Mouse (Mus musculus): Measurements from ENCODE around the gene Trem2.
A peak's percentile ranks its signal among the peaks of the same experiment; 100 is the strongest.
"Not testable (repeated sequence)": the region's sequence is repeated elsewhere in the genome, so short reads cannot be mapped to it uniquely, and the experiment has no call there.

Gene Trem2

DNA sequence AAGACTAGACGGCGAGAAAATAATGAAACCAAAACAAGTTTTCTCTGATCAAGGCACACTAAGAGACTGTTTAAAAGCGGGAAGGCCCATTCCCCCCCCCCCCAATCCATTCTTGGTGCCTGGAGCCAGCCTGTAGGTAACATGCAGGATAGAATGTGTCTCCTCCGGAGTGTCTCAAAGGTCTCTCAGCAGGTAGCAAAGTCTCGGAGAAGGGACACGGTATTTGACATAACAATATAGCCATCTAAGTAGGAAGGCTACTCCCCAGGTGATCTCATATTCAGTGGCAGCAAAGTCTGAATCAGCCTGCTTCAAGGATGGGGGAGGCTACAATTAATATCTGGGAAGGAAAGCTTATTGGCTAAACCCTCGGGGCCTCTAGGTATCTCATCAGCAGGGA is 6.8 kb downstream of the Trem2 start:
- DNase-seq = not testable (repeated sequence)

DNA sequence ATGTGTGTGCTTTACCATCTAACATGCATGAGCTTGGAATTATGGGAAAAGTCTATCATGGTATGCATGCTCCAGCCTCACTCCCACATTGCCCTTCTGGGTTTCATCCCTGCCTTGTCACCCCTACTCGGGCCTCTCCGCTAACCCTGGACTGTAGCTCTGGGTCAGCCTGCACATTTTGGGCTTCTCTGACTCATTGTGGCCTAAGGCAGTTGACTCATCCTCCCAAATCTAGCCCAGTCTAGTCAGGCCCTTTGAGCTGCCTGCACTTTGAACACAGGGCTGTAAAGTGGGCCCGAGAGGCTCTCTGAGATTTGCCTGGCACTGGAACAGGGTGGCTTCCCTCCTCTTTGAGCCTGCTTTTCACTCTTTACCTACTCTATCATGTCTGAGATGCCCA is 9.6 kb downstream of the Trem2 start:
- no peak for DNase-seq

DNA sequence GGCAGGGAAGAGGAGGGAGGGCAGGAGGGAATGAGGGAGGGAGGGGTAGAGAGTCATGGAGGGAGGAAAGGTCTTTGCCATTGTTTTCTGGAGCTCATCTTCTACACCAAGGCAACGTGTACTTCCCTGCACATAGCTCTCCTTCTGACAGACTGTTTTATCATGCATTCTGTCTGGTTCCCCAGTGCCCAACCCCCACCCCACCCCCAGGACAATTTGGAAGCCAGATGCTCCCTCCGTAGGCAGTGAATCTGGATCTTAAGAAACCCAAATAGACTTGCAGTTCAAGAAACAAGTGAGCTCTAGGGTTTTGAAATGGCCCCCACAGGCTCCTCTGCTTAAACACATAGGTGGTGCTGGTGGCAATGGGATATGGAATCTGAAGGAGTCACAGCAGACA is 11.7 kb downstream of the Trem2 start:
- DNase-seq = no peak

GRCm38 (mm10) chr17:48359616-48360015 is 13.4 kb downstream of the Trem2 start, which contains the start of gene Treml1:
Treml1 (plus strand) TSS chr17:48359916.
- no peak for DNase-seq

- no peak for DNase-seq
These were observed 14.3 kb downstream of the Trem2 start for GRCm38 (mm10) chr17:48360462-48360861.

DNA sequence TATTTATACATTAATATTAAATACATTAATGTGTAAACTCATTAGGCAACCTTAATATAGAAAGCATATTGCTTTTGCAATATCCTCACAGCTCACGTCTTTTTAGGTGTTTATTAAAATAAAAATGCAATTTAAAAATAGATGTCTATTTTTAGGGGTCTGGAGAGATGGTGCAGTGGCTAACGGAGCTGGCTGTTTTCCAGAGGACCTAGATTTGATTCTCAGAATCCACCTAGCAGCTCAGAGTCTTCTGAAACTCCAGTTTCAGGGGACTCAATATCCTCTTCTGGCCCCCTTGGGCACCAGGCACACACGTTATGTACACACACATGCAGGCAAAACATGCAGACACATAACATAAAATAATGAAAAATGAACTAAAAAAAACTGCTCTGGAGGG is 16.1 kb downstream of the Trem2 start:
- DNase-seq = peak in 1 of 2 experiments; percentile 16

DNA sequence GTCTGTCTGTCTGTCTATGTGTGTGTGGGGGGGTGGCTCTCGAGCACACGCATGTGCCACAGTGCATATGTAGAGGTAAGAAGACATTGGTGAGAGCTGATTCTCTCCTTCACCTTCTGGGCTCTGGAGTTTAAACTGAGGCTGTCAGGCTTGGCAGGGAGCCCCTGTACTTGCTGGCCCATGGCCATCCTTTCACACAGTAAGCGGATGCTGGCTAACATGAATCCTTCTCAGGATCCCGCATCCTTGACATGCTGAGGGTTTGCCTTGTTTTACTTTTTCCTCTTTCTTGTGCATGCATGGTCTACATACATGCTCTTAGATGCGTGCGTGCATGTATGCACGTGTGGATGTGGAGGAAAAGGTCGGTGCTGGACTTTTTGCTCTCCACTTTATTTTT is 16.8 kb downstream of the Trem2 start:
- DNase-seq = peak; percentile 75 to 87

DNA sequence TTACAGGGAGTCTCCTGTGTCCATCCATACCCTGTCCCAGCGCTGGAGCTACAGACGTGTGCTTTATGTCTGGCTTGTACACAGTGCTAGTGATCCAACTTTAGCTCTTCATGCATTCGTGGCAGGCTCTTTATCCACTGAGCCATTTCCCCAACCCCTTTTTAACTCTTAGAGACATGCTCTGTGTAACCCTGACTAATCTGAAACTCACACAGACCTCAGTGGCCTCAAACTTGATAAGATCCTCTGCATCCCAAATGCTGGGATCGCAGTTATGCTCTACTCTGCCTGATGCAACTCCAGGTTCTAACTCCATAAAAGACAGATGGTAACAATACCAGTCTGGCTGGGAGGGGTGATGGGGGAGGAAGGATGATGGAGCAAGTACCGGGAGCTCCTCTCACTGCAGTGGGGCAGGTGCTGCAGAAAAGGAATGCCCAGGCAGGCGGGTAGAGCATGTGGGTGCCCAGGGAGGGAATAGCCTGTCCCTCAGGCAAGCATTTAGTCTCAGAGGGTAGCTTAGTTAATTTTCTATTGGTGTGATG is 17.3 kb downstream of the Trem2 start:
- peak in 1 of 2 experiments; percentile 12 for DNase-seq

DNA sequence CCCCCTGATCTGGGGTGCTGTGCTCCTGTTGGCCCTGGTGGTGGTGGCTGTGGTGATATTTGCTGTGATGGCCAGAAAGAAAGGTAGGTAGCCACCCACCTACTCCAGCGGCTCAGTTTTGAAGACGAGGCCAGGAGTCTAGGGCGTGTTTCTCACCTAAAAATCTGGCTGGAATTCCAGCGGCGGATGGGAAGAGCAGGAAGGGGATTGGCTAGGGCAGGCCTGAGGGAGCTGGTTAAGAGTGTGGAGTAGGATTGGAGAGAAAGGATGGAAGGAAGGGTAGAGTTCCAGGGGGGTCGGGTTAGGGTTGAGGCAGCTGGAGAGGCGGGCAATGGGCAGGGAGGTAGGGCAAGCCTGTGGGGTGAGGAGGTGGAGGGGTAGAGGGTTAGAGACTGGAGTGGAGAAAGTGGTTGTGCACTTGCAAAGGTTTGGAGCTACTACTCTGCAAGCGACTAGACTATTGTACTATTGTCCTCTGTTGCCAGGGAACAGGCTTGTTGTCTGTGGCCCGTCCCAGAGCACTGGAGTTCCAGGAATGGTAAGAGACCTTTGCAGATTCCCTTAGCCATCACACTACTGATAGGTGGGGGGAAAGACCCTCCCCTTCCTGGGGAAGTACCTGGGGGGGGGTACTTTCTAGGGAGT is 19.4 kb downstream of the Trem2 start:
- DNase-seq = no peak

DNA sequence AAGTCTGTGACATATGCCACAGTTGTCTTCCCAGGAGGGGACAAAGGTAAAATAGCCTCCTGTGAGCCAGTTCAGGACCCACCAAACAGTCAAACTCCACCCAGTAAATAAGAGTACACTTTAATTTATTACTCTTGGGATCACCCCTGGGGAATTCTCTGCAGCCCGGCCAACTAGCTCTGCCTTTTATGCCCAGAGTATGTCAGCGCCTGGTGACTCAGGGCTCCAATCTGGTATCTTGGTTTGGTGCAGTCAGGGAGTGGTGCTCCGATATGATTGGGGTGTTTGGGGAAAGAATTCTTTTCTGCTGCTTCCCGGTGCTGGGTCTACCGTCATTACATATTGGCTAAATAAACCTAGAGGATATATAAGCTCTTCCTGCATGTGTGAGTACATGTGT is 20.6 kb downstream of the Trem2 start:
- DNase-seq = no peak

DNA sequence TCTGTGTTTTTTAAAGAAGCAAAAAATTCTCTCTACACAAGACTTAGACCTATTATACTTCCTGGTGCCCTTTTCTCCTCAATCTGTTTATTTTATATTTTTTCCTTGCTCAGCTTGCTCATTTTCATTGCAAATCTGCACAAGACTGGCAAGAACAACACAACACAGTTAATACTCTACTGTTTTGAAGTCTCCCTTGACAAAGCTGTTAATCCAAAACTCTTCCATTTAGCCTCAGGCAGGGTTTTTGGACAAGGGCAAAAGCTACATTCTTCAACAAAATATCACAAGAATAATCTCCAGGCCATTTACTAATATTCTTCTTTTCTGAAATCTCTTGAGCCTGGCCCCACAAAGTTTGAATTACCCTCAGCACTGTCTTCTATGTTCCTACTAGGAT is 25.4 kb downstream of the Trem2 start:
- DNase-seq = no peak

- DNase-seq = no peak
These were observed 26.8 kb downstream of the Trem2 start for GRCm38 (mm10) chr17:48372987-48373386.

- DNase-seq = no peak
These were observed 29.9 kb downstream of the Trem2 start for GRCm38 (mm10) chr17:48376102-48376501.

- no peak for DNase-seq
These were observed 32.8 kb downstream of the Trem2 start for GRCm38 (mm10) chr17:48379050-48379449.

DNA sequence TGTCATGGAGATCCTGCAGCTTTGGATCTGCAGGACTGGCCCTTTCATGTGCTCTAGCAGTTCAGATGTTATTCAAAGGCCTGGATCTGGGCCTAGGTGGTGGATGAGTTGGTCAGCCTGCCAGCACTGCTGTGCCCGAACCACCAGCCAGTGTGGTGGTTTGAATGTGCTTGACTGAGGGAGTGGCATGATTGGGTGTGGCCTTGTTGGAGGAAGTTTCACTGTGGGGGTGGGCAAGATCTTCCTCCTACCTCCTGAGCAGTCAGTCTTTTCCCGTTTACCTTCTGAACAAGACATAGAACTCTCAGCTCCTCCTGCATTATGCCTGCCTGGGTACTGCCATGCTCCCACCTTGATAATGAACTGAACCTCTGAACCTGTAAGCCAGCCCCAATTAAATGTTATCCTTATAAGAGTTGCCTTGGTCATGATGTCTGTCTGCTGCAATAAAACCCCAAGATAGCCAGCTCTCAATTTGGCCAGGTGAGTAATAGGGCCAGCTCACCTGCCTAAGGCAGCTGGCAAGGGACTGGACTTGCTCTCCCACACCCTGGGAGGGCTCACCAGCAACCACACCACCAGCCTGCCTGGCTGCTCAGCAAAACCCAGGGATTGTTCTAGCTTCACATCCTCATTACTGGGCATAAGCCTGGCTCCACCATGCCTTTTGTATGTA is 39.7 kb downstream of the Trem2 start:
- DNase-seq = no peak

- DNase-seq = no peak
These were observed 42.5 kb downstream of the Trem2 start for GRCm38 (mm10) chr17:48388666-48389065.

GRCm38 (mm10) chr17:48389442-48389841 is 43.2 kb downstream of the Trem2 start:
- no peak for DNase-seq

GRCm38 (mm10) chr17:48391446-48391845 is 45.2 kb downstream of the Trem2 start:
- no peak for DNase-seq

- no peak for DNase-seq
These were observed 46.4 kb downstream of the Trem2 start for GRCm38 (mm10) chr17:48392616-48393015.

- DNase-seq = no peak
These were observed 55.5 kb downstream of the Trem2 start for GRCm38 (mm10) chr17:48401710-48402109.

DNA sequence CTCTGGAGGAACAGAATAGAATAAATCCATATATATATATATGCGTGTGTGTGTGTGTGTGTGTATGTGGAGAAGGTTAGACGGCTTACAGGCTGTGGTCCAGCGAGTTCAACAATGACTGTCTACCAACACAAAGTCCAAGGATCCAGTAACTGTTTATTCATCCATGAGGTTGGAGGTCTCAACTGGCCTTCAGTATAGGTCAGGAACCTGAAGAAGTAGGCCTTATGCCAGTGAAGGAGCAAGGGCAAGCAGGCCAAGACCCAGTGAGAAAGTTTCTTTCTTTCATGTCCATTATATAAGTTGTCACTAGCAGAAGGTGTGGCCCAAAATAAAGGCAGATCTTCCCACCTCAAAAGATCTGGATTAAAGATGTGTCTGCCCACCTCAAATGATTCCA is 56.5 kb downstream of the Trem2 start:
- no peak for DNase-seq

All from cerebellum, postnatal 25 days (tissue).